Mouse (Mus musculus) left cerebral cortex, adult 8-10 months (tissue): ENCODE data around the gene AB124611. TPM values are rescaled to one million over a fixed set of nuclear protein-coding genes. Genes with fewer than 3 reads are reported as not detected.
"Not testable (repeated sequence)": the region's sequence is repeated elsewhere in the genome, so short reads cannot be mapped to it uniquely, and the experiment has no call there.

Experiments used
- DNase-seq, 2 experiments: peaks; one replicate each; pipeline ENCODE4 v3.0.0; 2022; ENCODE audit warnings: low spot score in 2 of 2
- total RNA-seq, 4 experiments: library from RNA; stranded (reverse); gene quantifications; 2 replicates each; pipeline ENCODE4 v1.2.4; 2022

Gene AB124611
- under 1 TPM in 3 of 4 experiments, not detected in 1; 0.27 to 0.68 (median 0.41) TPM for total RNA-seq

DNA sequence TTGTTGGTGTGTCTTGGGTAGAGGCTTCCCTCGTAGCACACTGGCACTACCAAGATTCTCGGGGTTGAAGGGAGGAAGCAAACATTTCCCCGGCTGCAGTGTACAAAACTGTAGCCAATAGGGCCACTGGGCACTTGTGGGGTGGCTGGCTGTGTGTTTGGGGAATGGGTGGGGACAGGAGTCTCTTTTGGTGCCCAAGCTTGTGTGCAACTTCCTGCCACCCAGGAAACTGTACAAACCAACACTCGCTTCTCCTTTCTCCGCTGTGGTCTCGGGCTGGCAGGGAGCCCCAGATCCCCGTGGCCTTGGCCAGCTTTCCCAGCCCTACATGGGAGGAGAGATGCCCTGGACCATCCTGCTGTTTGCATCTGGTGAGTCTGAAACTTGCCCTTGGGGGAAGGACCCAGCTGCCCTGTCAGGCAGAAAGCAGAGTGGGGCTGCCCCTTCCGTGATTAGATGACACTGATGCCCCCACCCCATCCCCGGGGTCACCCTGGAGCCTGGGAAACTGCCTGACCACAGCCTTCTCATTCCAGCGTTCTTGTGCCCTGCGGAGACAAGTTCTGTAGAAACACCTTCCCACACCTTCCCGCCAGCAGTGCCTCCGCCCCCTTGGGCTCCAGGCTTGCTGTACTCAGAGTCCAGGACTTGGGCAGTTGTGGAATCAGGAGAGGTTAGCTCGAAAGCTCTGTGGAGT is at the start of gene AB124611:
Gene AB124611 (plus strand): TSS at position 240 of the 697 bp plus-strand sequence.
- no peak for DNase-seq

DNA sequence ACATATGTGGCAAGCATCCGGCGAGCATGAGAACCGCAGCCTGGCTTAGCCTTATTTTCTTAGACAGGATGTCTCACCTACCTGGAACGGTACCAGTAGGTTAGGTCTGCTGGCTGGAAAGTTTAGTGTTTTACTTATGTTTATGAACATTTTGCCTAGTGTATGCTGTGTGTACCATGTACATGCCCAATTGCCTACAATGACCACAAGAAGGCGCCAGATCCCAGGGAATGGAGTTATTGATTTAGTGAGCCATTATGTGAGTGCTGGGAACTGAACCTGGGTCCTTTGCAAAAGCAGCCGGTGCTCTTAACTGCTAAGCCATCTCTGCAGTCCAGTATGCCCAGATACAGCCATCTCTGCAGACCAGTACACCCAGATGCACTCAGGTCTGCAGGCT is 48.3 kb upstream of the AB124611 start:
- no peak for DNase-seq

DNA sequence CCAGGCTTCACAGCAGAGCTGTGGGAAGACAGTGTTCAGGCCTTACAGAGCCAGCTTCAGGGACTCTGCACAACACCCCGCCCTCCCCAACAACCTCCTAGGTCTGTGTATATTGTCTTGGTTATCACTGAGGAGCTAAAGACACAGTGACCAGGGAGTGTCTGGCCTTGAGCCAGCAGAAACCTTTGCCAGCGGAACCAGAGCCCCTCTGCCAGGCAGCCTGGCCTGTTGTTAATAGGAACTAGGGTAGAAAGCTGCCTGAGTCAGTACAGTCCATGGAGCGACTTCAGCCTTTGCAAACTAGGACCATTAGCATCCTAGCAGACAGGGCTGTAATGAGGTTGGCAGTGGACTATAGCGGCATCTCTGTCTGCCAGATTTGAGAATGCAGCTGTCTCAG is 41.9 kb upstream of the AB124611 start:
- DNase-seq, result no peak

DNA sequence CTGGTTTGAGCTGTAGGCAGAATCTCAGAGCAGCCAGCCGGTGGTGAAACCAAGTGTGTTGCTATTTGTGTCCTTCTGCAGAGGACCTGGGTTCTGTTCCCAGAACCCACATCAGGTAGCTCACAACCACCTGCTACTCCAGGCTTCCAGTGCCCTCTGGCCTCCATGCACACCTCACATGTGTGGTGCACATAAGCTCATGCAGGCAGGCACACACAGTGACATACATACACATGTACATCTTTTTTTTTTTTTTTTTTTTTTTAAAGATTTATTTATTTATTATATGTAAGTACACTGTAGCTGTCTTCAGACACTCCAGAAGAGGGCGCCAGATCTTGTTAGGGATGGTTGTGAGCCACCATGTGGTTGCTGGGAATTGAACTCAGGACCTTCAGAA is 37.7 kb upstream of the AB124611 start:
- DNase-seq, result not testable (repeated sequence)

DNA sequence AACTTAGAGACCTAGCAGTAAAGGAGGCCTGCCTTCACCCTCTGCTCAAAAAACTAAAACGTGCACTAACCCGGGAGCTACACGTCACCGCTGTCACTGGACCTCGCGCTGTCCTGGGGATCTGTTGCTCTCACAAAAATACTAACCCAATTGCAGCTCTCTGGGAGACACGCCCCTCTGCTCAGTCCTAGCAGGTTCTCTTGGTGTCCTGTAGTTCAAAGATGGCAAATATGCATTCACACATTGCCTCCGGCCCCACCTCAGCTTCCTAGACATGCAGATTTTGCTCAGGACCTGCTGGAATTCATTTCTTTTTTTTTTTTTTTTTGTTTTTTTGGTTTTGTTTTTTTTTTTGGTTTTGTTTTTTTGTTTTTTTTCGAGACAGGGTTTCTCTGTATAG is 35.3 kb upstream of the AB124611 start:
- no peak for DNase-seq

DNA sequence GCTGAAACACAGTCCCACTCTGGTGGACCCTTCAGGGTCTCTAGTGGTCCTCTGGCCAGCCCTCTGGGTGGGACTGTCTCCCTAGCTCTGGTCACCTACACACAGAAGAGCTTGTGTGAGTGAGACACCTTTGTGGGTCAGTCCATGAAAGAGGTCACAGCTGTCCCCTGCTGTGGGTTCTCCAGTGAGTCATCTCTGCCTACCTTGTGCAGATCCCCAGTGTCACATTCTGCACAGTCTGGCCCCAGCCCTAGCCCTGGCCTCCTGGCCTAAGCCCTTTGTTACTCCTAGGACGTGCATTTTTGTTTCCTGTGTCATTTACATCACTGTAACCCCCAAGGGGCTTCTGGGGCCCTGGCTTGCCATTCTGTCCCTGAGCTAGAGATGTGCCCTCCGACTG is 32.1 kb upstream of the AB124611 start:
- no peak for DNase-seq

DNA sequence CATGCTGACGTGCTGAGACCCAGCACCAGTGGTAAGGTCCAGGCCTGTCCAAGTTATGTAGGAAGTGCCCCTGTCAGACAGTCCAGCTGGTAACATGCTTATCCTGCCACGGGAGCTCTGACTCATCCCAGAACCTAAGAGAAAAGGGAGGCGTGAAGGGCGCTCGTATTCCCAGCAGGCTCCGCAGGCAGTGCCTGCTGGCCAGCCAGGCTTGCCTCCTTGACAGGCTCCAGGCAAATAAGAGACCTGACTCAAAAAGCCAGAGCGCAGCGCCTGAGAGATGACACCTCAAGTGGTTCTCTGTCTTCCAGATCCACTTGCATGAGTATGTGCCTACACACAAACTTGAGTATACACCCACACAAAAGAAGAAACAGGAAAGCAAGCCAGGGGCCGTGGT is 31.2 kb upstream of the AB124611 start:
- DNase-seq, result peak in 1 of 2 experiments; percentile 56

DNA sequence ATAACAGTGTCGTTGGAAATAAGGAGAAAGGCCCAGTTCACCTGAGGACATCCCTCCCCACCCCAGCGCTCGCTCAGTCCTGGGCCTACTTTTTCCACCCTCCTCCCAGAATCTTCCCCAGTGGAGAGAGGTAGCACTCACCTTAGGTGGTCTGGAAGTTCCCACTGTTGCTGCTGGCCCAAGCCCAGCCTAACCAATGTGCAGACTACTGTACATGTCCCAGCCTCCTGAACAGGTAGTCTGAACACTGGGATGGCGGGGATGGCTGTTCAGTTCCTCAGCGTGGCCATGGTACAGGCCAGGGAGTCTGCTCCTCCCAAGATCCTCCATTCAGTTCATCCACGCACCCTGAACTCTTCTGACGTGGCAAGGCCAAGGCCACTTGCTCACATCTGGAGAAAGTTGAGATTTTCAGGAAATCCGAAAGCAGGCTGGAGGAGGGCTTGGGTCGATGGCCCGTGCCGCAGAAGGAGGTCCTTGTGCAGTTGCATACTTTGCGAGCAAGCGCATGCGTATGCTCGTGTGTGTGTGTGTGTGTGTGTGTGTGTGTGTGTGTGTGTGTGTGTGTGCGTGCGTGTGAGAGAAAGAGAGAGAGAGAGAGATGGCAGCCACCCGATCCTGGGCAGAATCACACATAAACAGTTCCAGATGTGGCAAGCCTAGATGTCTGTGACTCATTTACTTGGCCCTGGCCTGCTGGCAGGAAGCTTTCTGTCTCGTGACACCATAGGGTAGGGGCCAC is 29.5 kb upstream of the AB124611 start:
- DNase-seq, result no peak

DNA sequence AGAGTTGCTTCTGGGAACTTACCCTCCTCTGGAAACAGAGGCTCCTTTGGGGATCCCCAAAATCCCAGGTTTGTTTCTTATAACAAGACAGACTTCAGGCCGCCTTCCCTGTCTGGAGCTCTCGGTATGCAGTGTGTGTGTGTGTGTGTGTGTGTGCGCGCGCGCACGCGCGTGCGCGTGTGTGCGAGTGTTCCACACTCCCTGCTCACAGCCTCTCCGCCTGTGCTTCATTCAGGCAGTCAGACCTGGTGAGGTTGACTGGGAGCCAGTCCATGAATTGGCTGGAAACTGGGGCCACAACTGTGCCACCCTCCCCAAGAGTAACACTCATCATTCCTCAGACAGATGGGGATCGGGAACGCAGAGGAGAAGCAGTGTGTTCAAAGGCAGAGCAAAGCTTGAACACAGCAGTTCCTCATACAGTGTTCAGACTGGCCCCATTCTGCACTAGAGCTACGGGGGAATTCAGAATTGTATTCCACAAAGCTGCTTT is 28.9 kb upstream of the AB124611 start:
- DNase-seq, result no peak

DNA sequence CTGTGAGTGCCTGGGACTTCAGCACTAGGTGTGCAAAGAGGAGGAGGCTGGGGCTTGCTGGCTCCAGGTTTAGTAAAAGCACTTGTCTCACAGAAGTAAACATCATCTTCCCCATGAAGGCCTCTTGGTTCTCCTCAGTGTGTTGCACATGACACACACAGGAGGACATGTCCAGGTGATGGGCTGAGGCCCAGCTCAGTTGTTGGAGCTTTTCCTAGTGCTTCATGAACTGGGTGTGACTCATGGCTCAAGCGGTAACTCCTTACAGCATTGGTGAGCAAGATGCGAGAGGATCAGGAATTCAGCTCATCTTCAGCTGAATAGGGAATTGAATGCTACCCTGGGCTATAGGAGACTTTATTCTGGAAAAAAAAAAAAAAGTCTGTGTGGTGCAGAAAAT is 28.3 kb upstream of the AB124611 start:
- DNase-seq, result no peak

DNA sequence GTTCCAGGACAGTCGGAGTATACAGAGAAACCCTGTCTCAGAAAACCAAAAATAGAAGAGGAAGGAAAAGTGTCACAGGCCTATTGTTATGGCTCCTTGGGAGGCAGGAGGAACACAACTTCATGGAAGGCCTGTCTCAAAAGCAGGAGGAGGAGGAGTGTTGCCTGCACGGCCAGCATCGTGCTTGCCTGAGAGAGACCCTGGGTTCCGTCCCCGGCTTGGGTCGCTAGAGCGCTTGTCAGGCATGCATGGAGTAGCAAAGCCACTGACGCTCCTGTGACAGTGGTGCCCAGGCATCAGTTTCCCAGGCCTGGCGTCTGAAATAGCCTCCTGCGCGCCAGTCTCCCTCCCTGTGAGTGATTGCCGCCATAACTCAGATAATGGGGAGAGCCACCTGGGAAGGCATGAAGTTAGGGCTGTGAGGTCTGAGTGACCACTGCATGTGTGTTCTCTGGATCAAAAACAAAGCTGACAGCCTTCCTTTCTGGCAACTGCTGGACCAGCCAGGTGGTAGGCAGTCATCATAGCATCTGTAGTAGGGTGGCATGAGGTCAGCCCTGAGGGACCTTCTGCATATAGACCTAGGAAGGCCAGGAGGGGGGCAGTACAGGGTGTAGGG is 27.6 kb upstream of the AB124611 start:
- no peak for DNase-seq

DNA sequence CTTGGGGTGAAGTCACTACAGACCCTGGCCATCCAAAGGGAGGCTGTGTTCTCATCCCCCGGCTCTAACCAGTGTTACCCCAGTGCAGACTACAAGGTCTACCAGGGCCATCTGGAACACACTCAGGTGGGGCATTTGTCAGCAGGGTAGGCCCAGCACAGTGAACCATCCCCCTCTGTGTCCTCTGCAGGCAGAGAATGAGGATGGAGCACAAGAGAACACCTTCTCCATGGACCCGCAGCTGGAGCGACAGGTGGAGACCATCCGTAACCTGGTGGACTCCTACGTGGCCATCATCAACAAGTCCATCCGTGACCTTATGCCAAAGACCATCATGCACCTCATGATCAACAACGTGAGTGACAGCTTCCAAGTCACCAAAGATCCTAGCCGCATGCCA is 22.6 kb upstream of the AB124611 start:
- DNase-seq, result no peak

DNA sequence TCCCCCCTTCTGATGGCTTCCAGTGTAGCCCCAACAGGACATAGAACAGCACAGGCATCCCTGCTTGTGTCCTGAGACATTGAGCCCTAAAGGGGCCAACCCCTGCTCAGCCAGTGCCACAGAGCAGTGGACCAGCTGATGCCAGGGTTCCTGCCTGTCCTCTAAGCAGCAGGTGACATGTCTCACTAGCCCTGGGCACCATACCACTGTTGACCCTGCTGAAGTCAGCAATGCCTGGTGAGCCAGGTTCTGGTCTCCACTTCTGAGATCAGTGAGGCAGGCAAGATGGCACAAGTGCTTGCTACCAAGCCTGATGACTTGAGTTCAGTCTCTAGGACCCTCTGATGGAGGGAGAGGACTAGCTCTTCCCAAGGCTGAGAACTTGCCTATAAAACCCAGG is 20.2 kb upstream of the AB124611 start:
- DNase-seq, result no peak

DNA sequence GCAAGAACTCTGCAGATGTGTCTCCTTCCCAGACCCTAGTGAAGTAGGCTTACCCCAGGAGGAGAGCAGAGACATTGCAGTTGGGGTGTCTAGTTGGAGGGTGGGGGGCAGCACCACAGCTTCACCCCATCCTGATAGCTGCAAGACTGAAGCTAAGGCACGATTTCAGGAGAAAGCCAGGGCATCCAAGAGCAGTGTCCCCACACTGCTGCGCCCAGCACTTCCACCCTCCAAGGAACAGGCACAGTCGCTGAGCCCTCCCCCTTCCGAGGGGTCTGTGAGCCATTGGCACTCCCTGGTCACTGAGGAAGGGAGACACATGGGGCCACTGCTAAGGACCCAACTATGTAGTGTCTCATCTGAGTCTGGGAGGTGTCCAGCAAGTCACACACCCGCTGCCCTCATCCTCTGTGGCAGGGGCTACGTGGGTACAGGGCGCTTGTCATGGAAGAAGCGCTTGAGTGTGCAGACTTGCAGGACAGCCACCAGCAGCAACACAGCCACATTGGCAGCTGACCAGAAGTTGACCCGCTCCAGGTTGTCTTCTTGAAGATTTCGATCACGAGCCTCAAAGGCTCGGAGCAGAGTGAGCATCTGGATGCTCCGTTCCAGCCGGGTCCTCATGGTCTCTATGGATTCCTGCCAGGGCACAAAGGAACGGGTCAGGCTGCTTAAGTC is 18.1 kb upstream of the AB124611 start:
- peak in 1 of 2 experiments; percentile 41 for DNase-seq

DNA sequence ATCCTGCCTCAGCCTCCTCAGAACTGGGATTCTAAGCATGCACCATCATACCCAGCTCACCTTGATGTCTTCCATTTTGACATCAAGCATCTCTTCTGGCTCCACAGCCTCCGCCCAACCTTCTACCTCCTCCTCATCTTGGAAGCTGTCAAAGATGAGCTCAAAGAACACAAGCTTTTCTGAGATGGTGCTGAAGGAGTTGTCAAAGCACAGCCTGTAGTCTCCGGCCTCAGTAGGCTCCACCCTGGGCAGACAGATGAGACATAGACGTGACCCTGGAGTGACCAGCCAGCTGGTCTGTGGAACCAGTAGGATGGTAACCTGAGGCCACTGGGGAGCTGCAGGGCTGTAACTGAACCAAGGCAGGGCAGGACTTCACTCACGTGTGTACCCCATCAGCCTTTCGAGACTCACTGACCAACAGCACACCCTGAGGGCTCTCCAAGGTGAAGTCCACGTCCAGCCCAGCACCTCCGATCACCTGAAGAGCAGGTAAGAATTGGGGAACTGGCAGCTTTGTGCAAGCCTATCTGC is 17.0 kb upstream of the AB124611 start:
- DNase-seq, result no peak

DNA sequence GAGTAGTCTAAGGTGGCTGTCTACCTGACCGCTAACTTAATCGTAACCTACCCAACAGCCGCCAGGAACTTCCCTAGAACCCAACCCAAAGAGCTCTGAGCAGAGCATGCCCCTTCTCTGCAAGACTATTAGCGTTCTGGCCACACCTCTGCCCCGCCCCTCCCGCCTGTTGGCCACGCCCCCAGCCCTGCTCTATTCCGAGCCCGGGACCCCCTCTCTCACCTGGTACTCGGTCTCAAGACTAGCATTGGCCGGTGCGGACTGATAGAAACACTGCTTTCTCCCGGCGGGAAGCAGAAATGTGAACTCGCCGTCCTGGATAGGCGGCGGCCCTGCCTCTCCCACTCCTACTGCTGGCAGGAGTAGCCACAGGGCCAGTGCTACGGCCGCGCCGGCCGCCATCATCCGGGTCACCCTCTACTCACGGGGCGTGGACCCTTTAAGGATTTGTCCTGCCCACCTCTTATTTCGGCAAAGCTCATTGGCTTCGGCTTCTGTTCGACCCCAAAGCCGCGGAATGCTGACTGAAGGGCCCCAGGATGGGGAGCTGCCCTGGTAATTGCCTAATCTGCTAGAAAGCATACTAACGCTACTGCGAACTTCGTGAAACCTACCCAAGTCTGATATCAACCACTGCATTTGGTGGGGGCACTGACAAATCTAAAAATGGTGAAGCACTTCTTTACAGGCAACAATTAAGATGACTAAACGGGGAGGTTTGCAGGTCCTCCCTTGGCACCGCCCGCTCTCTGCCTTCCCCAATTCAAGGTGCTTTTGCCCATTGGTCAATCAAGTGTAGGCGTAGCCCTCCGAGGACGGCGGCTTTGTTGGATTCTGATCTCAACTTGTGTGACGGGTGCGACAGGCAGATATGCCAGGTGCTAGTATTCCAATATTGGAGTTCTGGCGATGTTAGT is 15.9 kb upstream of the AB124611 start, which contains the start of gene Tmed1:
Gene Tmed1 (minus strand): TSS at position 481 of the 917 bp plus-strand sequence.
- peak; percentile 94 to 95 for DNase-seq

DNA sequence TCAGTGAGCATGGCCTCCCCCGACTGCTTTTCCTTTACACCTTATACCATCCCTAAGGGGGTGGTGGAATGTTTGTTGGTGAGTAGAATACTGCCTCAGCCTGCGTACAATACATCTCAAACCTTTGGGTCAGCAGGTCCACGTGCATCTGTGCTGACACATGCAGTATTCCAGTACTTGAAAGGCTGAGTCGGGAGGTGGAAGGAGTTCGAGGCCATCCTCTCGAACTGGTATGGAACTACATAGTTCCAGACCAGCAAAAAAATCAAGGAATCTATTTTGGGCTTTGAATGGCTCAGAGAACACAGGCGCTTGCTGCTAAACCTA is 15.3 kb upstream of the AB124611 start:
- no peak for DNase-seq

DNA sequence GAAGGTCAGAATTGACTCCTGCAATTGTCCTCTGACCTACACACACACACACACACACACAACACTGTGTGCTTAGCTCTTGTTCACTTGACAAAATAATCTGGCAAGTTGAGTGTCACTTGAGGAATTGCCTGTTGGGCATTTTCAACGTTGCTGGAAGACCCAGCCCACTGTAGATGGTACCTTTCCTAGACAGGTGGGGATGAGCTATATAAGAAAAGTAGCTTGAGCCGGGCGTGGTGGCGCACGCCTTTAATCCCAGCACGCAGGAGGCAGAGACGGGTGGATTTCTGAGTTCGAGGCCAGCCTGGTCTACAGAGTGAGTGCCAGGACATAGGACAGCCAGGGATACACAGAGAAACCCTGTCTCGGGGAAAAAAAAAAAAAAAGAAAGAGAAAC is 14.9 kb upstream of the AB124611 start:
- no peak for DNase-seq

DNA sequence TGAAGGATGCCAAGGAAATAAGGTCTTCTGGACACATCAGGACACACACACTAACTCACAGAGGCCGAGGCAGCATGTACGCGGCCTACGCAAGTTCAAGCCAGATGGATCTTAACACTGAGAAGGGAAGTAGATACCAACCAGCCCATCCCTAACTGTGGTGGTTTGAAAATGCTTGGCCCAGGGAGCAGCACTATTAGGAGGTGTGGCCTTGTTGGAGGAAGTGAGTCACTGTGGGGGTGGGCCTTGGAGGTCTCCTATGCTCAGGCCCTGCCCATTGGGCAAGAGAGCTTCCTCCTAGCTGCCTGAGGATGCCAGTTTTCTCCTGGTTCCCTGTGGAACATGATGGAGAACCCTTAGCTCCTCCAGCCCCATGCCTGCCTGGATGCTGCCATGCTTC is 12.5 kb upstream of the AB124611 start:
- no peak for DNase-seq

DNA sequence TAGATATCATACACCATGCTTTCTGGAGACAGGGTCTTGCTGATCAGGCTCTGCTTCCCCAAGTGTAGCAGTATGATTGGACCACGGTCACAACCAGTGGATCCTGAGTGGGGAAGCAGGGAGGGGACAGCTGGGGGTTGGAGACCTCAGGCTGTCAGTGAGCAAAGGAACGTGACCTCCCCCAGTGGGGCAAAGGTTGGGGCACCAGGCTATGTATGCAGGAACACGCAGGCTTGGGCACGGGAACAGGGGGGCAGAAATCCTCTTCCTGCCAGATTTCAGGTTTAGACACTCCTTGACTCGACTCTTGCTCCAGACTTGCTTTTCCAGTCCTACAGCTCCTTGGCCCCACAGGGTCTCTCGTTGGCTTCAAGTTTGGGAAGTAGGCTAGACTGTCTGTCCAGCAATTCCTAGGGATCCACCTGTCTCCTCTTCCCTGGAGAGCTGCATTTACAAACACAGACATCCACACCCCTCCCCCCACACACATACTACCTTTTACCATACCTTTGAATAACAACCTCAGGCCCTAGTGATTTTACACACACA is 8.0 kb upstream of the AB124611 start:
- no peak for DNase-seq
